Mouse (Mus musculus): ENCODE measurements around the gene Wwc2. TPM values are rescaled to one million over a fixed set of nuclear protein-coding genes. Genes with fewer than 3 reads are reported as not detected.

Gene Wwc2
- polyA plus RNA-seq, 1 experiment, result 12.6 TPM

- Histone ChIP-seq H3K27ac (replicated peaks; ENCODE audit: low read depth, low read length) (no peak overlapping the region), H3K4me3 (ENCODE audit: insufficient read depth, low read depth, low read length) (no peak overlapping the region), H3K4me1 (ENCODE audit: control insufficient read depth, insufficient read depth, insufficient read length, low read length) (peaks cover 16% of the 10 kb centered on the region; the same call in 1 of the 2 replicates)
Observed at GRCm38 (mm10) chr8:47914946-47915345, 75.8 kb downstream of the Wwc2 start.

- peaks cover 16% of the 10 kb centered on the region; the same call in 1 of the 2 replicates for H3K4me1 ChIP-seq (ENCODE audit: control insufficient read depth, insufficient read depth, insufficient read length, low read length)
- no peak overlapping the region for H3K27ac ChIP-seq (replicated peaks; ENCODE audit: low read depth, low read length)
- H3K4me3 ChIP-seq (ENCODE audit: insufficient read depth, low read depth, low read length), result no peak overlapping the region
Observed at GRCm38 (mm10) chr8:47914161-47914560, 76.6 kb downstream of the Wwc2 start.

- no peak overlapping the region for H3K4me3 ChIP-seq (ENCODE audit: insufficient read depth, low read depth, low read length)
- peaks cover 16% of the 10 kb centered on the region; the same call in 1 of the 2 replicates for H3K4me1 ChIP-seq (ENCODE audit: control insufficient read depth, insufficient read depth, insufficient read length, low read length)
- no peak overlapping the region for H3K27ac ChIP-seq (replicated peaks; ENCODE audit: low read depth, low read length)
Observed at GRCm38 (mm10) chr8:47913621-47914020, 77.1 kb downstream of the Wwc2 start.

- Histone ChIP-seq H3K4me3 (ENCODE audit: insufficient read depth, low read depth, low read length) (no peak overlapping the region), H3K27ac (replicated peaks; ENCODE audit: low read depth, low read length) (no peak overlapping the region)
Observed at GRCm38 (mm10) chr8:47909681-47910080, 81.0 kb downstream of the Wwc2 start.

GRCm38 (mm10) chr8:47907056-47907455, 83.7 kb downstream of the Wwc2 start:
- Histone ChIP-seq H3K4me3 (ENCODE audit: insufficient read depth, low read depth, low read length) (no peak overlapping the region), H3K4me1 (ENCODE audit: control insufficient read depth, insufficient read depth, insufficient read length, low read length) (no peaks in the 10 kb centered on the region; the same call in 1 of the 2 replicates), H3K27ac (replicated peaks; ENCODE audit: low read depth, low read length) (no peak overlapping the region)

More at GRCm38 (mm10) chr8:47909681-47910080, 81.0 kb downstream of the Wwc2 start:
- no peaks in the 10 kb centered on the region; the same call in 1 of the 2 replicates for H3K4me1 ChIP-seq (ENCODE audit: control insufficient read depth, insufficient read depth, insufficient read length, low read length)

GRCm38 (mm10) chr8:47906142-47906541, 84.6 kb downstream of the Wwc2 start:
- Histone ChIP-seq H3K4me1 (ENCODE audit: control insufficient read depth, insufficient read depth, insufficient read length, low read length) (no peaks in the 10 kb centered on the region; the same call in 1 of the 2 replicates), H3K27ac (replicated peaks; ENCODE audit: low read depth, low read length) (no peak overlapping the region), H3K4me3 (ENCODE audit: insufficient read depth, low read depth, low read length) (no peak overlapping the region)

GRCm38 (mm10) chr8:47905256-47905655, 85.5 kb downstream of the Wwc2 start:
- Histone ChIP-seq H3K4me3 (ENCODE audit: insufficient read depth, low read depth, low read length) (no peak overlapping the region), H3K4me1 (ENCODE audit: control insufficient read depth, insufficient read depth, insufficient read length, low read length) (no peaks in the 10 kb centered on the region; the same call in 1 of the 2 replicates), H3K27ac (replicated peaks; ENCODE audit: low read depth, low read length) (no peak overlapping the region)

GRCm38 (mm10) chr8:47904004-47904403, 86.7 kb downstream of the Wwc2 start:
- H3K4me1 ChIP-seq (ENCODE audit: control insufficient read depth, insufficient read depth, insufficient read length, low read length), result no peaks in the 10 kb centered on the region; the same call in 1 of the 2 replicates
- H3K27ac ChIP-seq (replicated peaks; ENCODE audit: low read depth, low read length), result no peak overlapping the region
- H3K4me3 ChIP-seq (ENCODE audit: insufficient read depth, low read depth, low read length), result no peak overlapping the region

GRCm38 (mm10) chr8:47902704-47903103, 88.0 kb downstream of the Wwc2 start:
- Histone ChIP-seq H3K4me3 (ENCODE audit: insufficient read depth, low read depth, low read length) (no peak overlapping the region), H3K27ac (replicated peaks; ENCODE audit: low read depth, low read length) (no peak overlapping the region), H3K4me1 (ENCODE audit: control insufficient read depth, insufficient read depth, insufficient read length, low read length) (no peaks in the 10 kb centered on the region; the same call in 1 of the 2 replicates)

- Histone ChIP-seq H3K4me3 (ENCODE audit: insufficient read depth, low read depth, low read length) (no peak overlapping the region), H3K27ac (replicated peaks; ENCODE audit: low read depth, low read length) (no peak overlapping the region), H3K4me1 (ENCODE audit: control insufficient read depth, insufficient read depth, insufficient read length, low read length) (no peaks in the 10 kb centered on the region; the same call in 1 of the 2 replicates)
Observed at GRCm38 (mm10) chr8:47900361-47900760, 90.4 kb downstream of the Wwc2 start.

- Histone ChIP-seq H3K4me1 (ENCODE audit: control insufficient read depth, insufficient read depth, insufficient read length, low read length) (no peaks in the 10 kb centered on the region), H3K4me3 (ENCODE audit: insufficient read depth, low read depth, low read length) (no peak overlapping the region), H3K27ac (replicated peaks; ENCODE audit: low read depth, low read length) (no peak overlapping the region)
Observed at GRCm38 (mm10) chr8:47899891-47900290, 90.8 kb downstream of the Wwc2 start.

- Histone ChIP-seq H3K27ac (replicated peaks; ENCODE audit: low read depth, low read length) (no peak overlapping the region), H3K4me1 (ENCODE audit: control insufficient read depth, insufficient read depth, insufficient read length, low read length) (no peaks in the 10 kb centered on the region), H3K4me3 (ENCODE audit: insufficient read depth, low read depth, low read length) (no peak overlapping the region)
Observed at GRCm38 (mm10) chr8:47892419-47892818, 98.3 kb downstream of the Wwc2 start.

GRCm38 (mm10) chr8:47891641-47892040, 99.1 kb downstream of the Wwc2 start:
- H3K4me3 ChIP-seq (ENCODE audit: insufficient read depth, low read depth, low read length), result no peak overlapping the region
- no peak overlapping the region for H3K27ac ChIP-seq (replicated peaks; ENCODE audit: low read depth, low read length)
- no peaks in the 10 kb centered on the region for H3K4me1 ChIP-seq (ENCODE audit: control insufficient read depth, insufficient read depth, insufficient read length, low read length)

GRCm38 (mm10) chr8:47890814-47891210, 99.9 kb downstream of the Wwc2 start:
- H3K27ac ChIP-seq (replicated peaks; ENCODE audit: low read depth, low read length), result no peak overlapping the region
- no peak overlapping the region for H3K4me3 ChIP-seq (ENCODE audit: insufficient read depth, low read depth, low read length)
- no peaks in the 10 kb centered on the region for H3K4me1 ChIP-seq (ENCODE audit: control insufficient read depth, insufficient read depth, insufficient read length, low read length)

- no peaks in the 10 kb centered on the region for H3K4me1 ChIP-seq (ENCODE audit: control insufficient read depth, insufficient read depth, insufficient read length, low read length)
- no peak overlapping the region for H3K27ac ChIP-seq (replicated peaks; ENCODE audit: low read depth, low read length)
Observed at GRCm38 (mm10) chr8:47889936-47890813, 100.5 kb downstream of the Wwc2 start.

More at GRCm38 (mm10) chr8:47889936-47890813, 100.5 kb downstream of the Wwc2 start:
- no peak overlapping the region for H3K4me3 ChIP-seq (ENCODE audit: insufficient read depth, low read depth, low read length)
